Mouse (Mus musculus): ENCODE data around the gene Prrg2.

DNA sequence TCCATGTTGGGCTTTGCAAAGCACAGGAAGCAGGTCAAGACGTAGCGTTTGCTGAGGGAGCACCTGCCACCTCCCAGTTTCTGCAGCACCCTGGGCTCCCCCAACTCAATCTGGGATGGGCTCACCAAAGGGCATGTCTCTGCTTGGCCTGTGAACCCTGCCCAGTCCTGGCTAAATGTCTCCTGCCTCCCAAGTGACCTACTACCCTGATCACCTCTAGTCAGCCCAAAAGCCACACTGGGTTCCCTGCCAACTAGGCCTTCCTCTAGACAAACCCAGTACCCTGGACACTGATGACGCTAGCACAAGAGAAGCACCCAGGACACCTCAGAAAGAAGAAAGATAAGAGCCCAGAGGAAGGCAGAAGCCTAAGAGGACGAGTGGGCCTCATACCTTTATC lies 49.7 kb downstream of the Prrg2 start:
- TF ChIP-seq CTCF (IDR thresholded peaks at IDR 0.05; ENCODE audit: control insufficient read depth, insufficient read depth, low read length) = no peak
- TF ChIP-seq POLR2A (IDR thresholded peaks at IDR 0.05; ENCODE audit: borderline replicate concordance, control insufficient read depth, low read depth, low read length) = no peak
